Mouse (Mus musculus) urinary bladder, postnatal 36 days (tissue): Measurements from ENCODE around the gene Katnal1.

Source experiments
- DNase-seq, 2 experiments: peaks; one replicate each; pipeline ENCODE4 v3.0.0; 2022; ENCODE audit warnings: low spot score in 2 of 2, mixed read lengths in 1 of 2

The Katnal1 gene

GRCm38 (mm10) chr5:148885821-148886609 is 43.1 kb downstream of the Katnal1 start:
- DNase-seq = no peak

GRCm38 (mm10) chr5:148883671-148884070 is 45.4 kb downstream of the Katnal1 start:
- DNase-seq = no peak

- no peak for DNase-seq
Observed at GRCm38 (mm10) chr5:148879218-148879617, 49.9 kb downstream of the Katnal1 start.

GRCm38 (mm10) chr5:148873116-148873515 is 56.0 kb downstream of the Katnal1 start:
- no peak for DNase-seq

- no peak for DNase-seq
Observed at GRCm38 (mm10) chr5:148869583-148869982, 59.5 kb downstream of the Katnal1 start.

- DNase-seq = no peak
Observed at GRCm38 (mm10) chr5:148867766-148868165, 61.4 kb downstream of the Katnal1 start.

- no peak for DNase-seq
Observed at GRCm38 (mm10) chr5:148867171-148867570, 61.9 kb downstream of the Katnal1 start.

GRCm38 (mm10) chr5:148866571-148866970 is 62.5 kb downstream of the Katnal1 start:
- no peak for DNase-seq

GRCm38 (mm10) chr5:148863409-148863808 is 65.7 kb downstream of the Katnal1 start:
- no peak for DNase-seq

GRCm38 (mm10) chr5:148862853-148863252 is 66.3 kb downstream of the Katnal1 start:
- no peak for DNase-seq

- no peak for DNase-seq
Observed at GRCm38 (mm10) chr5:148862136-148862535, 67.0 kb downstream of the Katnal1 start.

GRCm38 (mm10) chr5:148857522-148857921 is 71.6 kb downstream of the Katnal1 start:
- DNase-seq = no peak

GRCm38 (mm10) chr5:148855047-148855446 is 74.1 kb downstream of the Katnal1 start:
- DNase-seq = no peak

GRCm38 (mm10) chr5:148854166-148854565 is 75.0 kb downstream of the Katnal1 start:
- DNase-seq = no peak

GRCm38 (mm10) chr5:148849516-148849915 is 79.6 kb downstream of the Katnal1 start:
- no peak for DNase-seq

GRCm38 (mm10) chr5:148847032-148847431 is 82.1 kb downstream of the Katnal1 start:
- DNase-seq = no peak

- DNase-seq = no peak
Observed at GRCm38 (mm10) chr5:148837069-148837468, 92.1 kb downstream of the Katnal1 start.

- peak; percentile 59 to 62 for DNase-seq
Observed at GRCm38 (mm10) chr5:148831596-148832257, 97.4 kb downstream of the Katnal1 start.

- no peak for DNase-seq
Observed at GRCm38 (mm10) chr5:148831141-148831547, 98.0 kb downstream of the Katnal1 start.

GRCm38 (mm10) chr5:148825732-148826131 is 103.4 kb downstream of the Katnal1 start:
- DNase-seq = no peak

GRCm38 (mm10) chr5:148822772-148823171 is 106.3 kb downstream of the Katnal1 start:
- no peak for DNase-seq
